Mouse (Mus musculus) hindbrain, embryonic 14.5 days (tissue): ENCODE measurements around the gene Psmb7. TPM values are rescaled to one million over a fixed set of nuclear protein-coding genes. Genes with fewer than 3 reads are reported as not detected.

ENCODE experiments used
- ATAC-seq: fragments of 200-750 bp; cut with Nextera tagmentation; 2 replicates; pipeline ENCODE4 v1.8.0; 2017; ENCODE audit warnings: moderate number of reproducible peaks, mild to moderate bottlenecking, moderate TSS enrichment, moderate library complexity; ENCODE audit not compliant: low FRiP score
- DNase-seq: peaks from one replicate; pipeline ENCODE4 v3.0.0-alpha.2; 2015; ENCODE audit warnings: low spot score
- H3K27ac ChIP-seq: fragments of 300-500 bp; sonication (generic); 2 replicates; pipeline ENCODE4 v1.5.1; 2014; ENCODE audit warnings: mild to moderate bottlenecking, moderate library complexity
- H3K27me3 ChIP-seq: fragments of 300-500 bp; sonication (generic); 2 replicates; pipeline ENCODE4 v1.6.1; 2014; ENCODE audit warnings: mild to moderate bottlenecking, low read length, mixed read lengths; ENCODE audit not compliant: control insufficient read depth, insufficient read depth
- H3K36me3 ChIP-seq: fragments of 300-500 bp; sonication (generic); replicated peaks from 2 replicates; pipeline ENCODE4 v1.6.1; 2014; ENCODE audit not compliant: control insufficient read depth, insufficient read depth
- H3K4me1 ChIP-seq: fragments of 300-500 bp; sonication (generic); replicated peaks from 2 replicates; pipeline ENCODE4 v1.6.1; 2014; ENCODE audit warnings: antibody characterized with exemption, low read length, mixed read lengths; ENCODE audit not compliant: control insufficient read depth, insufficient read depth
- H3K4me2 ChIP-seq: fragments of 300-500 bp; sonication (generic); replicated peaks from 2 replicates; pipeline ENCODE4 v1.6.1; 2014; ENCODE audit warnings: mild to moderate bottlenecking, moderate library complexity
- H3K4me3 ChIP-seq: fragments of 300-500 bp; sonication (generic); replicated peaks from 2 replicates; pipeline ENCODE4 v1.5.1; 2014; ENCODE audit warnings: mild to moderate bottlenecking, low read length
- H3K9ac ChIP-seq: fragments of 300-500 bp; sonication (generic); 2 replicates; pipeline ENCODE4 v1.6.1; 2014
- H3K9me3 ChIP-seq: fragments of 300-500 bp; sonication (generic); 2 replicates; pipeline ENCODE4 v1.6.1; 2016; ENCODE audit warnings: low read length; ENCODE audit not compliant: control insufficient read depth
- WGBS: fragments of 180-500 bp; shearing (Covaris S2); extraction: QIAGEN DNeasy Blood & Tissue Kit; methylation state at CpG from one replicate; pipeline ENCODE4 v1.1.7; 2014; 5-methylcytosine and 5-hydroxymethylcytosine counted together
- polyA plus RNA-seq: library from polyadenylated mRNA; unstranded; fragments of >200 nt; fragmentation: Nextera tagmentation; extraction: Ambion mirVana; gene quantifications from 2 replicates; pipeline ENCODE4 v1.2.1, GENCODE M21; 2014

The Psmb7 gene
- 291 and 305 TPM in 2 replicates for polyA plus RNA-seq

- peaks cover 18% of the 10 kb centered on the region for H3K4me1 ChIP-seq
- H3K4me3 ChIP-seq = peak within 1 kb of the TSS; percentile 71
- WGBS = 2% methylated on average over 52 of the region's 52 CpGs
- no peaks in the 10 kb centered on the region for H3K9me3 ChIP-seq
- DNase-seq (peak; percentile 92), ATAC-seq (peak; percentile 83)
- peak within 1 kb of the TSS; percentile 82 for H3K4me2 ChIP-seq
- peak within 1 kb of the TSS; percentile 75 for H3K9ac ChIP-seq
- H3K27me3 ChIP-seq = no peaks in the 10 kb centered on the region
- H3K27ac ChIP-seq = peak within 1 kb of the TSS; percentile 62; the same call in 1 of the 2 replicates
- H3K36me3 ChIP-seq = peaks cover 32% of the 10 kb centered on the region
Observed at GRCm38 (mm10) chr2:38643625-38644427, at the start of gene Psmb7. Gene Psmb7, minus strand, starts transcription at chr2:38644087.

DNA sequence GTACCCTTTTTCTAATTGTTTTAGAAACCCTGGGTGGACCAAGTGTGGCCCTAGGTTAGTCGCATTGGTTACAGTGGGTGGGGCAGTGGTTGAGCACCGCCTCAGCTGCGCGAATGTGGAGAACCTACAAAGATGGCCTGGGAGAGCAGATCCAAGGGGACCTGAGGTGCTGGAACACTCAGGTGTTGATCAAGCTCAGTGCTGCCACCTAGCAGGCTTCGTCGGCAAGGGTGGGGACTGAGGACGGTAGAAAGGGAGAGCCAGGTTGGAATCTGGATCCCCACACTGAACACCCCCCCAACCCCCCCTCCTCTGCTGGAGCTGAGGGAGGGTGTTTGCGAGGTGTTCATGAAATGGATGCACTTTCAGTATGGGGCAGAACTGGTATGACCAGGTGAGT is 47.7 kb upstream of the Psmb7 start:
- Histone ChIP-seq H3K9ac (no peak overlapping the region), H3K27me3 (peaks cover 3% of the 10 kb centered on the region; the same call in 1 of the 2 replicates), H3K9me3 (no peaks in the 10 kb centered on the region), H3K4me3 (no peak overlapping the region), H3K4me2 (no peak overlapping the region), H3K36me3 (no peaks in the 10 kb centered on the region), H3K4me1 (peaks cover 14% of the 10 kb centered on the region), H3K27ac (no peak overlapping the region)
- 18% methylated on average over 8 of the region's 8 CpGs for WGBS
- DNase-seq = peak; percentile 50
- no peak for ATAC-seq

DNA sequence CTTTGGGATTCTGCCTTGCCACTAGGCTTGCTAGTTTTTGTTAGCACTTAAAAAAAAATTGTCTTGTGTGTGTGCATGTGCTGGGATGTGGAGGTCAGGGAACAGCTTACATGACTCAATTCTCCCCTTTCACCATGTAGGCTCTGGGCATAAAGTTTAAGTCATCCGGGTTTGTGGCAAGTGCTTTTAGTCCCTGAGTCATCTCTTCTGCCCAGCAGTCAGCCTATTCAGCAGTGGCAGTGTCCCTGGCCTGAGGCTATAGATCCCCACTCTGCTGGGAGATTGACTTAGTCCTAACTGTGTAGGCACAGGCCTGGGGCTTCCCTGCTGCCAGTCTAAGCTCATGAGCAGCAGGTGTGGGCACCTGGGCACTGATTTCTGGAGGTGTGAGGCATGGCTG is 46.0 kb upstream of the Psmb7 start:
- H3K27ac ChIP-seq = no peak overlapping the region
- no peak for ATAC-seq

GRCm38 (mm10) chr2:38688791-38689520 is 45.1 kb upstream of the Psmb7 start:
- Histone ChIP-seq H3K4me1 (peaks cover 14% of the 10 kb centered on the region), H3K27me3 (no peaks in the 10 kb centered on the region; the same call in 1 of the 2 replicates), H3K36me3 (no peaks in the 10 kb centered on the region), H3K27ac (no peak overlapping the region), H3K9me3 (no peaks in the 10 kb centered on the region), H3K4me2 (peak overlapping the region; percentile 61), H3K9ac (peak overlapping the region; percentile 63), H3K4me3 (peak overlapping the region; percentile 28)
- ATAC-seq = peak; percentile 78
- WGBS = 4% methylated on average over 29 of the region's 29 CpGs
- peak; percentile 83 for DNase-seq

More for the DNA sequence above, 46.0 kb upstream of the Psmb7 start:
- Histone ChIP-seq H3K4me1 (peaks cover 14% of the 10 kb centered on the region), H3K4me2 (no peak overlapping the region), H3K27me3 (no peaks in the 10 kb centered on the region; the same call in 1 of the 2 replicates), H3K9ac (no peak overlapping the region), H3K36me3 (no peaks in the 10 kb centered on the region), H3K4me3 (no peak overlapping the region), H3K9me3 (no peaks in the 10 kb centered on the region)
- no peak for DNase-seq
- WGBS = 57% methylated on average over 1 of the region's 1 CpGs

DNA sequence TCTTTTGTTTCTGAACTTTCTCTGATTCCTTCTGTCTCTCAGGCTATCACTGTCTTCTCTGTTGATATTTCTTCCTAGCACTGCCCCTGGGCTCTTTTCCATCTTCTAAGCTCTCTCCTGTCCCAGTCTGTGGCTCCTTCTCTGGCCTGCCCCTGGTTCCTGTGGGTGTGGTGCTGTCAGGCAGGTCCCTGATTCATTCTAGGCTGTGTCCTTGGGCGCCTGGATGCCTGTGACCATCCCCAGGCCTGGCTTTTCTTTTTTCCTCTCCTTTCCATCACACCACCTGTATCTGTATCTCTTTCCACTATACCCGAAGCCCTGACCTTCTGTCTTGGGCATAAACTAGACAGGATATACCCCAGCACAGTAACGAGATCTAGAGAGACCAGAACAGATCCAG is 41.9 kb upstream of the Psmb7 start:
- Histone ChIP-seq H3K9ac (no peak overlapping the region), H3K27me3 (no peaks in the 10 kb centered on the region; the same call in 1 of the 2 replicates), H3K4me3 (no peak overlapping the region), H3K4me2 (no peak overlapping the region), H3K4me1 (peaks cover 14% of the 10 kb centered on the region), H3K36me3 (no peaks in the 10 kb centered on the region), H3K9me3 (no peaks in the 10 kb centered on the region), H3K27ac (no peak overlapping the region)
- 71% methylated on average over 3 of the region's 3 CpGs for WGBS
- DNase-seq (no peak), ATAC-seq (no peak)

GRCm38 (mm10) chr2:38683083-38683482 is 39.2 kb upstream of the Psmb7 start:
- no peak overlapping the region for H3K4me3 ChIP-seq
- no peaks in the 10 kb centered on the region for H3K36me3 ChIP-seq
- H3K4me1 ChIP-seq = peaks cover under 1% of the 10 kb centered on the region; the same call in 1 of the 2 replicates
- no peaks in the 10 kb centered on the region for H3K9me3 ChIP-seq
- H3K27ac ChIP-seq = no peak overlapping the region
- ATAC-seq = no peak
- no peak overlapping the region for H3K9ac ChIP-seq
- DNase-seq = no peak
- H3K27me3 ChIP-seq = no peaks in the 10 kb centered on the region
- H3K4me2 ChIP-seq = no peak overlapping the region
- WGBS = 83% methylated on average over 5 of the region's 5 CpGs

GRCm38 (mm10) chr2:38682209-38682608 is 38.3 kb upstream of the Psmb7 start:
- 95% methylated on average over 5 of the region's 5 CpGs for WGBS
- H3K36me3 ChIP-seq = no peaks in the 10 kb centered on the region

GRCm38 (mm10) chr2:38678947-38679346 is 35.1 kb upstream of the Psmb7 start:
- no peaks in the 10 kb centered on the region for H3K36me3 ChIP-seq
- DNase-seq = no peak
- H3K4me2 ChIP-seq = no peak overlapping the region
- H3K9me3 ChIP-seq = no peaks in the 10 kb centered on the region
- H3K4me1 ChIP-seq = no peaks in the 10 kb centered on the region
- no peak overlapping the region for H3K9ac ChIP-seq
- no peaks in the 10 kb centered on the region for H3K27me3 ChIP-seq
- H3K4me3 ChIP-seq = no peak overlapping the region
- H3K27ac ChIP-seq = no peak overlapping the region
- no peak for ATAC-seq

More at GRCm38 (mm10) chr2:38682209-38682608, 38.3 kb upstream of the Psmb7 start:
- H3K27ac ChIP-seq = no peak overlapping the region
- no peak for DNase-seq
- no peak for ATAC-seq
- H3K9ac ChIP-seq = no peak overlapping the region
- no peaks in the 10 kb centered on the region for H3K27me3 ChIP-seq
- no peak overlapping the region for H3K4me2 ChIP-seq
- no peaks in the 10 kb centered on the region for H3K9me3 ChIP-seq
- no peaks in the 10 kb centered on the region for H3K4me1 ChIP-seq
- no peak overlapping the region for H3K4me3 ChIP-seq

- no peak for DNase-seq
- no peaks in the 10 kb centered on the region for H3K9me3 ChIP-seq
- H3K9ac ChIP-seq = no peak overlapping the region
- H3K36me3 ChIP-seq = no peaks in the 10 kb centered on the region
- no peak overlapping the region for H3K4me2 ChIP-seq
- no peak overlapping the region for H3K4me3 ChIP-seq
- no peaks in the 10 kb centered on the region for H3K4me1 ChIP-seq
- H3K27me3 ChIP-seq = no peaks in the 10 kb centered on the region
- whole genome bisulfite sequencing = 60% methylated on average over 9 of the region's 9 CpGs
- H3K27ac ChIP-seq = no peak overlapping the region
- ATAC-seq = peak; percentile 56; the same call in 1 of the 2 replicates
Observed at GRCm38 (mm10) chr2:38675366-38675969, 31.6 kb upstream of the Psmb7 start.
